Mouse (Mus musculus) Muller cell, postnatal 12 days (primary cell): ENCODE results near the gene BC017158.

Source experiments
- DNase-seq: peaks from one replicate; pipeline ENCODE4 v3.0.0-alpha.2; 2015; ENCODE audit errors: inconsistent ontology term

BC017158 gene

GRCm38 (mm10) chr7:128235481-128235880 is 62.5 kb downstream of the BC017158 start:
- no peak for DNase-seq

GRCm38 (mm10) chr7:128234796-128235195 is 63.2 kb downstream of the BC017158 start:
- DNase-seq, result no peak

- DNase-seq, result no peak
Measured at GRCm38 (mm10) chr7:128231741-128232140, 66.2 kb downstream of the BC017158 start.
